Mouse (Mus musculus): ENCODE measurements around the gene Vasn. TPM values are rescaled to one million over a fixed set of nuclear protein-coding genes. Genes with fewer than 3 reads are reported as not detected.

Gene Vasn
- polyA plus RNA-seq, 1 experiment from 2014 or later, result 18.4 TPM

DNA sequence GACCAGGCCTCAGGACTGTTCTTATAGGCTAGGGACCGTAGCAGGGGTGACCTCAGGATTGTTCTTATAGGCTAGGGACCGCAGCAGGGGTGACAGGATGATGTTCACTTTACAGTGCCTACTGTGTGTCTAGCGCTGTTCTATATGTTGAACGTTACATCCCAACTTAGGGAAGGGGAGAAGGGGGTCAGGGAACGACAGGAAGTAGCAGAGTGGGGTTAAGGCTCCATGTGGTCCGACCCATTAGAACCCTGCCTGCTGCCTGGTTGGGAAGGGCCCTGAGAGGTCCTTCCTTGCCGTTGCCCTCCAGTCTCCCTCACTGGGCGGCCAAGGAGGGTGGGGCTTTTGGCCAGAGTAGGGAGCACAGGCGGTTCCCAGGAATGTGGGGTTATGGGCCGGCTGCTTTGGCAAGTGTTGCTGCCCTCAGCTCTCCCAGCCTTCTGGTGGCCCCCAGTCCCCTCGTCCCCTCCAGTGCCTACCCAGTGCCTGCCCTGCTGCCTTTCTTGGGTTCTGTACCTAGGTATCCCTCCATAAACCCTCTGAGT, 35.4 kb upstream of the Vasn start:
- Histone ChIP-seq H3K4me2 (ENCODE audit: low read depth, low read length) (no peak overlapping the region), H3K9ac (ENCODE audit: low read length) (peak overlapping the region; percentile 3; the same call in 1 of the 2 replicates), H3K27me3 (ENCODE audit: control insufficient read depth, insufficient read depth, low read length) (no peaks in the 10 kb centered on the region), H3K9me3 (replicated peaks; ENCODE audit: control insufficient read depth, low read length) (no peaks in the 10 kb centered on the region), H3K4me1 (ENCODE audit: control insufficient read depth, insufficient read depth, low read length) (peaks cover 73% of the 10 kb centered on the region), H3K36me3 (ENCODE audit: control insufficient read depth, insufficient read depth, low read length) (no peaks in the 10 kb centered on the region), H3K27ac (ENCODE audit: low read length) (peak overlapping the region; percentile 39; the same call in 1 of the 2 replicates), H3K4me3 (replicated peaks; ENCODE audit: low read length) (no peak overlapping the region)
- no peak for ATAC-seq (ENCODE audit: insufficient read depth, low FRiP score)
- WGBS, result 50% methylated on average over 11 of the region's 11 CpGs

DNA sequence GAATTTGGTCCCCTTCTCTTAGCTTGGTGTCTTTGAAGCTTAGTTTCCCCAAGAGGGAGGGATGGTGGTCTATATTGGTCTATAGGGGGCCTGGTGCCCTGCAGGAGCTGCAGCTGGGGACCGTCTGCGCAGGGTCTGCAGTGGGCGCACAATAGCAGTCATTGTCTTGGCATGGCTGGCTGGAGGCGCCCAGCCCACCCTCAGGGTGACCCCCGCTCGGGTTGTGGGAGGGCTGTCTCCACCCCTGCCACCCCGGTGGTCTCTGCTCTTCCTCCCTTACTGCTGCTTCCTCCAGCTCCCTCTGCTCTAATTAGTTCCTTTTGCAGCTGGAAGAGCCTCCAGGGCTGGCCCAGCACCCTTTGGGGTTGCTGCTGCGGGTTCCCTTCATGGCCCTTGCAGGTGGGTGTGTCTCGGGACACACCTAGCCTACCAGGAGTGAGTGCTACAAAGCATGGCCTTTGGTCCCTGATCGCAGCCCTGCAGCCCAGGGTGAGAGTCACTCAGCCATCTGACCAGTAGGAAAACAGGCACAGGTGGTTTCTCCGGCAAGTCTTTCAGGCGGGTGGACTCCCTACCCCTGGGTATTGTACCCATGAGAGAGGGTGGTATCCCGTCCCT, 34.1 kb upstream of the Vasn start:
- Histone ChIP-seq H3K4me1 (ENCODE audit: control insufficient read depth, insufficient read depth, low read length) (peaks cover 71% of the 10 kb centered on the region), H3K27ac (ENCODE audit: low read length) (peak overlapping the region; percentile 76), H3K4me2 (ENCODE audit: low read depth, low read length) (peak overlapping the region; percentile 23; the same call in 1 of the 2 replicates), H3K4me3 (replicated peaks; ENCODE audit: low read length) (no peak overlapping the region), H3K9me3 (replicated peaks; ENCODE audit: control insufficient read depth, low read length) (no peaks in the 10 kb centered on the region), H3K9ac (ENCODE audit: low read length) (peak overlapping the region; percentile 39; the same call in 1 of the 2 replicates), H3K27me3 (ENCODE audit: control insufficient read depth, insufficient read depth, low read length) (no peaks in the 10 kb centered on the region), H3K36me3 (ENCODE audit: control insufficient read depth, insufficient read depth, low read length) (no peaks in the 10 kb centered on the region)
- peak; percentile 41; the same call in 1 of the 2 replicates for ATAC-seq (ENCODE audit: insufficient read depth, low FRiP score)
- 54% methylated on average over 13 of the region's 13 CpGs for WGBS

DNA sequence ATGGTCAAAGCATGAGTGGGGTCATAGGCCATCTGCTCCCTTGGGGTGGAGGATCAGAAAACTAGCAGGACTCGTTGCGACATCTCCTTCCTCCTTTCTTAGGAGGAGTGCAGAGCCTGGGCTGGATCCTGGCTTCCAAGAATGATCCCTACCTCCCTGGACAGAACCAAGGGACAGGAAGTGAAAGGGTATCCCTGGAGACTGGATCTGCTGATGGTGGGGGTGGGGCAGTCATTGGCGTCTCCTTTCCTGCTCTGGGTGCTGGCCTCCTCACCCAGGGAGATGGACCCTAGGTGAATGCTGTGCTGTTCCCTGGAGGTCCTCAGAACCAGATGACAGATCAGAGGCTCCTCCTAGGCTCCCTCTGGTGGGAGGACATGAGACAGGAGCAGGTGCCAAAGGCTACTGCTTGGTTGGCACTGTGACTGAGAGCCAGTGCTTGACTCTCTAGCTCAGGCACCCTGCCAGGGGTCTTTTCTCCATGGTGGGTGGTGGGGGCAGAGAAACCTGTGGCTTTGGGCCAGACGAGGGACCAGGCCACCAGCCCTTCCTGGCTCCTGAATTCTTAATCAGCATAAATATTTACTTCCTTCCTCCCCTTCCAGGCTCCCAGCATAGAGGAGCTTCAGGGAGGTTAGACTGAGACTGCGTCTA, 33.2 kb upstream of the Vasn start:
- ATAC-seq (ENCODE audit: insufficient read depth, low FRiP score), result no peak
- Histone ChIP-seq H3K4me3 (replicated peaks; ENCODE audit: low read length) (no peak overlapping the region), H3K36me3 (ENCODE audit: control insufficient read depth, insufficient read depth, low read length) (0 out of 2 replicates have a peak, but pooled peaks cover 5% of the 10 kb centered on the region), H3K4me2 (ENCODE audit: low read depth, low read length) (0 out of 2 replicates have a peak overlapping the region, but pooled peaks have one; percentile 3), H3K27me3 (ENCODE audit: control insufficient read depth, insufficient read depth, low read length) (no peaks in the 10 kb centered on the region), H3K27ac (ENCODE audit: low read length) (peak overlapping the region; percentile 76), H3K9me3 (replicated peaks; ENCODE audit: control insufficient read depth, low read length) (no peaks in the 10 kb centered on the region), H3K4me1 (ENCODE audit: control insufficient read depth, insufficient read depth, low read length) (peaks cover 66% of the 10 kb centered on the region), H3K9ac (ENCODE audit: low read length) (peak overlapping the region; percentile 39; the same call in 1 of the 2 replicates)
- 13% methylated on average over 5 of the region's 5 CpGs for WGBS

DNA sequence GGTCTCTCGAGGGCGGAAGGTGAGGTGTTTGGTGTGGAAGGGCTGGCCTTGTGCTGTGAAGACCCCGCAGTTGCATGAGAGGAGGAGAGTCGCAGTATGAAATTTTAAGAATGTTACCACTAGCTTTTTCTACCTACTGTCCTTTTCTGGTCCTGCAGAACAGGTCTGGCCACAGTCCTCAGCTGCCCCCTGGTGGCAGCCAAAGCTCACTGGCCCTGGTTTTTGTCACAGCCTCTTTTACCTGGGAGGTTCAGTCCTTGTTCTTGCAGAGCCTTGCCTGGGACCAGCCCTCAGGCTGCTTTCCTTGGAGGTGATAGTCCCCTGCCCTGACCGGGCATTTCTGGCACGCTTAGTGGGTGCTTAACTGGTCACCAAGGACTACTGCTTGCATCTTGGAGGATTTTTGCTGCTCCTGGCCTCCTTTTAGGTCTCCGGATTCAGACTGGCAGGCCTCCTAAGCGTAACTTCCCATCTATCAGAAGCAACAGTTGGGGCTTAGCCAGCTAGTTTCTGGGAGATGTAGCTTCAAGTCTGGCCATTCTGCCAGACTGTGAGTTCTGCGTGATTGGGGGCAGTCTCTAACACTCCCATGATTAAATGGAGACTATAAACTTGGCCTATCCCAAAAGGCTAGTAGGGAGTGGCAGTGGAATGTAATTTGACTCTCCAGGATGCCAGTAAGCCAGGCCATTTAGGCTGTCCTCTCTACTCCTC, 31.8 kb upstream of the Vasn start:
- no peaks in the 10 kb centered on the region for H3K27me3 ChIP-seq (ENCODE audit: control insufficient read depth, insufficient read depth, low read length)
- no peak for ATAC-seq (ENCODE audit: insufficient read depth, low FRiP score)
- peaks cover 54% of the 10 kb centered on the region for H3K4me1 ChIP-seq (ENCODE audit: control insufficient read depth, insufficient read depth, low read length)
- no peak overlapping the region for H3K4me3 ChIP-seq (replicated peaks; ENCODE audit: low read length)
- 36% methylated on average over 9 of the region's 9 CpGs for WGBS
- no peaks in the 10 kb centered on the region for H3K9me3 ChIP-seq (replicated peaks; ENCODE audit: control insufficient read depth, low read length)
- H3K4me2 ChIP-seq (ENCODE audit: low read depth, low read length), result no peak overlapping the region
- H3K9ac ChIP-seq (ENCODE audit: low read length), result peak overlapping the region; percentile 29
- H3K36me3 ChIP-seq (ENCODE audit: control insufficient read depth, insufficient read depth, low read length), result peaks cover 9% of the 10 kb centered on the region; the same call in 1 of the 2 replicates
- H3K27ac ChIP-seq (ENCODE audit: low read length), result peak overlapping the region; percentile 76; the same call in 1 of the 2 replicates

DNA sequence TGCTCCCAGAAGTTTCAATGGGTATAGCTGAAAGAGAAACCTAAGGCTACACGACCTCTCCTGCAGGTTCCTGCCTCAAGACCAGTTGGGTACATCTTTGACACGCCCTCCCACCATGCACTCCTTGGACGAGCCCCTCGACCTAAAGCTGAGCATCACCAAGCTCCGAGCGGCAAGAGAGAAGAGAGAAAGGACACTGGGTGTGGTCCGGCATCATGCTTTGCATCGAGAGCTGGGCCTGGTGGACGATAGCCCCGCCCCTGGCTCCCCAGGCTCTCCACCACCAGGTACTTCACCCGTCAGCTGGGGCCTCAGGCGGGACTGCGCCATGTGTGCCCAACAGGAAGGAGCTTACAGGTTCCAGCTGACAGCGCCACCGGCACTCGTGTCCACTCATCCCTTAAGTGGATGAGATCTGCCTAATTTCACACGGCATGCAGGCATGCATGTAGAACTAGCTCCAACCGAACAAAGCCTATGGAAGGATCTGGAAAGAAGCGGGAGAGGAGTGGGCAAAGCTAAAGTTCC, 31.1 kb upstream of the Vasn start:
- H3K9me3 ChIP-seq (replicated peaks; ENCODE audit: control insufficient read depth, low read length), result no peaks in the 10 kb centered on the region
- no peaks in the 10 kb centered on the region for H3K27me3 ChIP-seq (ENCODE audit: control insufficient read depth, insufficient read depth, low read length)
- peaks cover 11% of the 10 kb centered on the region; the same call in 1 of the 2 replicates for H3K36me3 ChIP-seq (ENCODE audit: control insufficient read depth, insufficient read depth, low read length)
- H3K4me3 ChIP-seq (replicated peaks; ENCODE audit: low read length), result no peak overlapping the region
- H3K4me2 ChIP-seq (ENCODE audit: low read depth, low read length), result no peak overlapping the region
- no peak overlapping the region; the same call in 1 of the 2 replicates for H3K9ac ChIP-seq (ENCODE audit: low read length)
- no peak overlapping the region for H3K27ac ChIP-seq (ENCODE audit: low read length)
- H3K4me1 ChIP-seq (ENCODE audit: control insufficient read depth, insufficient read depth, low read length), result peaks cover 48% of the 10 kb centered on the region
- WGBS, result 78% methylated on average over 19 of the region's 19 CpGs
- ATAC-seq (ENCODE audit: insufficient read depth, low FRiP score), result no peak

DNA sequence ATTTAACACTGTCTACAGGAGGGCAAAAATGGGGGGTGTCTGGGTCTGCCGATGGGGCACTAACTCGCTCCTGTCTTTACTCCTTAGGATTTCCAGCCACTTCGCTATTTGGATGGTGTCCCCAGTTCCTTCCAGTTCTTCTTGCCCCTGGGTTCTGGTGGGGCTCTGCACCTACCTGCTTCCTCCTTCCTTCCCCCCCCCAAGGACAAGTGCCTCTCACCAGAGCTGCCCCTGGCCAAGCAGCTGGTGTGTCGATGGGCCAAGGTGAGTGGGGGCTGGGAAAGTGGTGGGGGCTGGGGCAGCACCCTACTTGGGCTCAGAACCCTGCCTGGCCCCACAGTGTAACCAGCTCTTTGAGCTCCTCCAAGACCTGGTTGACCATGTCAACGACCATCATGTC, 28.5 kb upstream of the Vasn start:
- Histone ChIP-seq H3K27ac (ENCODE audit: low read length) (no peak overlapping the region), H3K9ac (ENCODE audit: low read length) (no peak overlapping the region), H3K4me1 (ENCODE audit: control insufficient read depth, insufficient read depth, low read length) (peaks cover 23% of the 10 kb centered on the region), H3K27me3 (ENCODE audit: control insufficient read depth, insufficient read depth, low read length) (no peaks in the 10 kb centered on the region), H3K36me3 (ENCODE audit: control insufficient read depth, insufficient read depth, low read length) (peaks cover 13% of the 10 kb centered on the region; the same call in 1 of the 2 replicates), H3K9me3 (replicated peaks; ENCODE audit: control insufficient read depth, low read length) (no peaks in the 10 kb centered on the region), H3K4me3 (replicated peaks; ENCODE audit: low read length) (no peak overlapping the region), H3K4me2 (ENCODE audit: low read depth, low read length) (no peak overlapping the region)
- no peak for ATAC-seq (ENCODE audit: insufficient read depth, low FRiP score)
- WGBS, result 87% methylated on average over 5 of the region's 5 CpGs

DNA sequence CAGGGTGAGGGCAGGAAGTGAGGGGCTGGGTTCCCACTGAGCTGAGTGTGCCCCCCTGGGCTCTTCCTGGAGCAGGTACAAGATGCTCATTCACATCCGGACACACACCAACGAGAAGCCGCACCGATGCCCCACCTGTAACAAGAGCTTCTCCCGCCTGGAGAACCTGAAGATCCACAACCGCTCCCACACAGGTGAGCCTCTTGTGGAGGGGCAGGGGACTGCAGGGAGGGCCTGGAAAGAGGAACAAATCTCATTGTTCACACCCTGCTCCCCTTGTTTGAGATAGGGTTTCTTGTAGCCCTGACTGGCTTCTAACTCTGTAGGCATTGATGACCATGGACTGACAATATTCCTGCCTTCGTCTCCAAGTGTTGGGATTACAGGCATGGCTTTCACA, 28.1 kb upstream of the Vasn start:
- Histone ChIP-seq H3K4me1 (ENCODE audit: control insufficient read depth, insufficient read depth, low read length) (peaks cover 18% of the 10 kb centered on the region), H3K36me3 (ENCODE audit: control insufficient read depth, insufficient read depth, low read length) (peaks cover 18% of the 10 kb centered on the region; the same call in 1 of the 2 replicates), H3K4me2 (ENCODE audit: low read depth, low read length) (no peak overlapping the region), H3K9me3 (replicated peaks; ENCODE audit: control insufficient read depth, low read length) (no peaks in the 10 kb centered on the region), H3K27me3 (ENCODE audit: control insufficient read depth, insufficient read depth, low read length) (no peaks in the 10 kb centered on the region), H3K4me3 (replicated peaks; ENCODE audit: low read length) (no peak overlapping the region), H3K9ac (ENCODE audit: low read length) (no peak overlapping the region), H3K27ac (ENCODE audit: low read length) (no peak overlapping the region)
- no peak for ATAC-seq (ENCODE audit: insufficient read depth, low FRiP score)
- WGBS, result 91% methylated on average over 7 of the region's 7 CpGs

DNA sequence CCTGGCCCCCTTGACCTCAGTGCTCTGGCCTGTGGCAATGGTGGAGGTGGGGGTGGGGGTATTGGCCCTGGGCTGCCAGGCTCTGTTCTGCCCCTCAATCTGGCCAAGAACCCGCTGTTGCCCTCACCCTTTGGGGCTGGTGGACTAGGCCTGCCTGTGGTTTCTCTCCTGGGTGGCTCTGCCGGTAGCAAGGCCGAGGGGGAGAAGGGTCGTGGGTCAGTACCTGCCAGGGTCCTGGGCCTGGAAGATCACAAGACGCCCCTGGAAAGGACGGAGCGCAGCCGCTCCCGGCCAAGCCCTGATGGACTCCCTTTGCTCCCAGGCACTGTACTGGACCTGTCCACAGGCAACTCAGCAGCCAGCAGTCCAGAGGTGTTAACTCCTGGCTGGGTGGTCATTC, 26.0 kb upstream of the Vasn start:
- no peak overlapping the region for H3K27ac ChIP-seq (ENCODE audit: low read length)
- H3K27me3 ChIP-seq (ENCODE audit: control insufficient read depth, insufficient read depth, low read length), result no peaks in the 10 kb centered on the region
- H3K4me3 ChIP-seq (replicated peaks; ENCODE audit: low read length), result no peak overlapping the region
- H3K4me1 ChIP-seq (ENCODE audit: control insufficient read depth, insufficient read depth, low read length), result no peaks in the 10 kb centered on the region
- no peaks in the 10 kb centered on the region; the same call in 1 of the 2 replicates for H3K9me3 ChIP-seq (replicated peaks; ENCODE audit: control insufficient read depth, low read length)
- no peak overlapping the region for H3K9ac ChIP-seq (ENCODE audit: low read length)
- H3K36me3 ChIP-seq (ENCODE audit: control insufficient read depth, insufficient read depth, low read length), result peaks cover 18% of the 10 kb centered on the region; the same call in 1 of the 2 replicates
- 95% methylated on average over 9 of the region's 9 CpGs for WGBS
- no peak for ATAC-seq (ENCODE audit: insufficient read depth, low FRiP score)
- H3K4me2 ChIP-seq (ENCODE audit: low read depth, low read length), result no peak overlapping the region
